Mouse (Mus musculus) right cerebral cortex, postnatal 36 days (tissue): Measurements from ENCODE around the gene Trim26.

Experiments used
- DNase-seq, 2 experiments: peaks; one replicate each; pipeline ENCODE4 v3.0.0; 2022; ENCODE audit warnings: low spot score in 2 of 2, mixed read lengths in 1 of 2

The Trim26 gene

DNA sequence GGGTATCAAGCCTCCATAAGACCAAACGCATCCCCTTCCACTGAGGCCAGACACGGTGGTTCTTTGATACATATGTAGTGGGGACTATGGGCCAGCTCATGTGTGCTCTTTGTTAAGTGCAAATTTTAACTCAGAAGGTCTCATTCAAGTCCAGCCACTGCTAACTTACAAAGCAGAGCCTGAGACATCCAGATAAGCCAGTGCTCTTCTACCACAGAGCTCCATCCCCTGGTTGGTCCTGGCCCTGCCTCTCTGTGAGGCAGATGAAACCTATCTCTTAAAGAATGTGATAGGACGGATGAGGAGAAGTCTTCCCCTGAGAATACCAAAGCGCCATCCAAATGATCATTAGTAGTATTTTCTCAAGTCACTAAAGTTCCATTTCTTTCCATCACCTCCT lies 62.4 kb downstream of the Trim26 start:
- no peak for DNase-seq

DNA sequence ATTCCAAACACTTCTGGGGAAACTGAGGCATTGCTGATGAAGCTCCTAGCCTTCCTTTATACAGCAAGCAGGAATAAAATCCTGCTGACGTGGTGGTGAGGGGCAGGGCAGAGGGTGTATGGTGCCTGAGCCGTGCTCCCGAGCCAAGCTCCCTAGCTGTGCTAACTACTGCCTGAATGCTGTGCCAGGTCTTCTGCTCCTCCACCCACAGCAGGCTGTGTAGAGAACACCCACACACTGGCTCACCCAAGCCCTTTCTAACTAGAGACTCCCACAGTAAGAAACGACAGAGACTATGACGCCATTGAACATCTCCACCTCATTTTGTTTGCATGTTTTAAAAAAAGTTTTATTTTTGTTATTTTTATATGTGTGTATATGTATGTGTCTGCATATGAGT lies 63.1 kb downstream of the Trim26 start:
- peak; percentile 16 to 49 for DNase-seq

DNA sequence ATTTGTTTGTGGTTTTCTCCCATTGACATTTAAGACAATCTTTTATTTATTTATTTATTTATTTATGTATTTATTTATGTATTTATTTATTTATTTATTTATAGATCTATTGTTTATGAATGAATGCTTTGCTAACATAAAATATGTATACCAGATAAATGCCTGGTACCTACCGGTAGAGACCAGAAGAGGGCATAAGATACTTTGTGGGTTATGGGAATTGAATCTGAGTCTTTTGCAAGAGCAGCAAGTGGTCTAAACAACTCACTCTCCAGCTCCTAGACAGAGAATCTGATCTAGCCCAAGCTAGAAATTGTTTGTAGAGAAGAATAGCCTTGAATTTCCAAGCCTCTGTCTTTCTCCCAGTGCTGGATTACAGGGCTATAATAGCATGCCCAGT lies 63.8 kb downstream of the Trim26 start:
- no peak for DNase-seq

DNA sequence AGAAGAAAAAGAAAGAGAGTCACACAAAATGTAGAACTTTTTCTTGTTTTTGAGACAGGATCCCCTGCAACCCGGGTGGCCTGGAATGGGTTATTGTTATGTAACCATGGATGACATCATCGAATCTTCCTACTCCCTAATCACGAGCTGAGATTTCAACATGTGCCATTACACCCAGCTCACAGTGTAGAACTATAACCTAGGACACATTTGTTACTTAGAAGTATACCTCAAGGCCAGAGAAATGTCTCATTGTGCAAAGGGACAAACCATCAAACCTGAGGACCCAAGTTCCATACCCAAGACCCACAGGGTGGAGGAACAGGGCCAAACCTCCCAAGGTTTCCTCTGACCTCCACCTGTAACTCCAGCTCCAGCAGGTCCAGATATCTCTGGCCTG lies 66.7 kb downstream of the Trim26 start:
- DNase-seq, result no peak

DNA sequence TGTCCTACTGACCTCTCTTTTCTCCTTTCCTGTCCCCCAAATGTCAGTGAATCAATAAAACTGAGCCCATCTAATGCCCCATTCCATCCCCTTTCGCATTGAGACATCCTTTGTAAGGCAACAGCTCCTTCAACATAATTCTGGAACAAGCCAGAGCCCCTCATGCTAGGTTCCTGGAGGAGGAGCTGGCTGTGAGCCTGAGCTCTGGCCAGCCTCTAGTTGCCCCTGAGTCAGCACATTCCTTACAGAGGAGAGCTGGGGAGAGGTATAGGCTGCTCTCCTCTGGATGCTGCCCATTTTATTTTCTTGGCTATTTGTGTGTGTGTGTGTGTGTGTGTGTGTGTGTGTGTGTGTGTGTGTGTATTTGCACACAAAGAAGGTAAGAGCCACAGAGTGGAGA lies 71.3 kb downstream of the Trim26 start:
- no peak for DNase-seq
